Mouse (Mus musculus): ENCODE measurements around the gene Foxred2. TPM values are rescaled to one million over a fixed set of nuclear protein-coding genes. Genes with fewer than 3 reads are reported as not detected.

Gene Foxred2
- total and polyA plus RNA-seq, 3 experiments: 9.9 to 12.2 TPM; not detected in 1

GRCm38 (mm10) chr15:77891766-77892165 lies 64.8 kb downstream of the Foxred2 start:
- no peak for TF ChIP-seq RAD21 (IDR thresholded peaks at IDR 0.05; ENCODE audit: low read depth, low read length)
- TF ChIP-seq ZNF384 (IDR thresholded peaks at IDR 0.05; ENCODE audit: low read depth, low read length): no peak
- TF ChIP-seq JUND (IDR thresholded peaks at IDR 0.05; ENCODE audit: low read depth, low read length): no peak
- no peak for TF ChIP-seq POLR2AphosphoS2 (IDR thresholded peaks at IDR 0.05; ENCODE audit: low read length)
- no peak for TF ChIP-seq USF1 (IDR thresholded peaks at IDR 0.05; ENCODE audit: low read depth, low read length)
- peaks cover 2 to 9% of the 10 kb centered on the region in 2 experiments; a peak in 3 of 4 replicates for H3K4me1 ChIP-seq (ENCODE audit: control insufficient read depth in 1 of 2, insufficient read depth in 2 of 2, low read length in 2 of 2)

More at GRCm38 (mm10) chr15:77891766-77892165, 64.8 kb downstream of the Foxred2 start:
- Histone ChIP-seq H3K27me3 (ENCODE audit: control insufficient read depth in 1 of 2, insufficient read depth in 2 of 2, low read length in 2 of 2) (no peaks in the 10 kb centered on the region), H3K4me3 (ENCODE audit: control insufficient read depth in 1 of 2, insufficient read depth in 1 of 2, low read depth in 2 of 2, low read length in 2 of 2) (no peak overlapping the region), H3K27ac (ENCODE audit: control insufficient read depth, low read depth, low read length) (no peak overlapping the region), H3K79me2 (ENCODE audit: control insufficient read depth, insufficient read depth, low read length, poor library complexity) (no peaks in the 10 kb centered on the region), H3K9me3 (replicated peaks; ENCODE audit: insufficient read depth, low read length) (no peaks in the 10 kb centered on the region), H3K36me3 (ENCODE audit: control insufficient read depth in 1 of 2, insufficient read depth in 2 of 2, low read length in 2 of 2) (peaks cover 0 to 3% of the 10 kb centered on the region in 2 experiments; a peak in 2 of 4 replicates), H3K9ac (ENCODE audit: control insufficient read depth, low read depth, low read length, poor library complexity, severe bottlenecking) (no peak overlapping the region)
- DNase-seq (ENCODE audit: low read depth, low spot score): no peak

Other genes with a start within 250 kb of the Foxred2 start
- not detected in 2 replicates for gene Apol9b, start 227.7 kb downstream of the Foxred2 start, total RNA-seq (2012; rRNA removed)
- not detected for gene Apol9b, start 227.7 kb downstream of the Foxred2 start, polyA plus RNA-seq (2012; ENCODE audit: insufficient read depth in 1 of 2, insufficient read length in 2 of 2, low read depth in 1 of 2, low replicate concordance in 2 of 2, missing spikeins in 1 of 2)
- 0.39 and 1.4 TPM in 2 replicates for gene Apol8, start 199.7 kb downstream of the Foxred2 start, total RNA-seq (2012; rRNA removed)
- under 1 TPM in 1 of 2 experiments, not detected in 1; 0.74 TPM for gene Apol8, start 199.7 kb downstream of the Foxred2 start, polyA plus RNA-seq (2012; ENCODE audit: insufficient read depth in 1 of 2, insufficient read length in 2 of 2, low read depth in 1 of 2, low replicate concordance in 2 of 2, missing spikeins in 1 of 2)
- gene Myh9, start 114.5 kb downstream of the Foxred2 start, total RNA-seq (2012; rRNA removed): 59.3 and 65.1 TPM in 2 replicates
- 100 to 1,000 TPM; 158 to 176 TPM for gene Myh9, start 114.5 kb downstream of the Foxred2 start, polyA plus RNA-seq (2012; ENCODE audit: insufficient read depth in 1 of 2, insufficient read length in 2 of 2, low read depth in 1 of 2, low replicate concordance in 2 of 2, missing spikeins in 1 of 2)
- gene Txn2, start 27.7 kb downstream of the Foxred2 start, total RNA-seq (2012; rRNA removed): 188 and 207 TPM in 2 replicates
- gene Txn2, start 27.7 kb downstream of the Foxred2 start, polyA plus RNA-seq (2012; ENCODE audit: insufficient read depth in 1 of 2, insufficient read length in 2 of 2, low read depth in 1 of 2, low replicate concordance in 2 of 2, missing spikeins in 1 of 2): 100 to 1,000 TPM; 114 to 416 TPM
- gene Eif3d, start 14.1 kb upstream of the Foxred2 start, total RNA-seq (2012; rRNA removed): 507 and 521 TPM in 2 replicates
- 100 to 1,000 TPM; 619 to 738 TPM for gene Eif3d, start 14.1 kb upstream of the Foxred2 start, polyA plus RNA-seq (2012; ENCODE audit: insufficient read depth in 1 of 2, insufficient read length in 2 of 2, low read depth in 1 of 2, low replicate concordance in 2 of 2, missing spikeins in 1 of 2)
- not detected in 2 replicates for gene Cacng2, start 163.3 kb upstream of the Foxred2 start, total RNA-seq (2012; rRNA removed)
- gene Cacng2, start 163.3 kb upstream of the Foxred2 start, polyA plus RNA-seq (2012; ENCODE audit: insufficient read depth in 1 of 2, insufficient read length in 2 of 2, low read depth in 1 of 2, low replicate concordance in 2 of 2, missing spikeins in 1 of 2): not detected
- 9.7 and 10.4 TPM in 2 replicates for gene Ift27, start 217.4 kb upstream of the Foxred2 start, total RNA-seq (2012; rRNA removed)
- 10 to 100 TPM in 1 of 2 experiments, not detected in 1; 18.0 TPM for gene Ift27, start 217.4 kb upstream of the Foxred2 start, polyA plus RNA-seq (2012; ENCODE audit: insufficient read depth in 1 of 2, insufficient read length in 2 of 2, low read depth in 1 of 2, low replicate concordance in 2 of 2, missing spikeins in 1 of 2)
- not detected in 2 replicates for gene Pvalb, start 249.7 kb upstream of the Foxred2 start, total RNA-seq (2012; rRNA removed)
- gene Pvalb, start 249.7 kb upstream of the Foxred2 start, polyA plus RNA-seq (2012; ENCODE audit: insufficient read depth in 1 of 2, insufficient read length in 2 of 2, low read depth in 1 of 2, low replicate concordance in 2 of 2, missing spikeins in 1 of 2): not detected